Mouse (Mus musculus) hindbrain, embryonic 13.5 days (tissue): ENCODE data around the gene Trim62. TPM values are rescaled to one million over a fixed set of nuclear protein-coding genes. Genes with fewer than 3 reads are reported as not detected.

ENCODE experiments used
- ATAC-seq: fragments of 200-750 bp; cut with Nextera tagmentation; 2 replicates; pipeline ENCODE4 v1.8.0; 2017; ENCODE audit warnings: moderate TSS enrichment; ENCODE audit not compliant: low FRiP score
- H3K27ac ChIP-seq: fragments of 300-500 bp; sonication (generic); 2 replicates; pipeline ENCODE4 v1.5.1; 2015; ENCODE audit warnings: inconsistent platforms, mild to moderate bottlenecking, moderate library complexity
- H3K27me3 ChIP-seq: fragments of 300-500 bp; sonication (generic); 2 replicates; pipeline ENCODE4 v1.6.1; 2015; ENCODE audit warnings: mild to moderate bottlenecking, inconsistent platforms
- H3K36me3 ChIP-seq: fragments of 300-500 bp; sonication (generic); 2 replicates; pipeline ENCODE4 v1.6.1; 2015; ENCODE audit warnings: mild to moderate bottlenecking, inconsistent platforms
- H3K4me1 ChIP-seq: fragments of 300-500 bp; sonication (generic); replicated peaks from 2 replicates; pipeline ENCODE4 v1.6.1; 2015; ENCODE audit warnings: inconsistent platforms
- H3K4me2 ChIP-seq: fragments of 300-500 bp; sonication (generic); 2 replicates; pipeline ENCODE4 v1.6.1; 2015; ENCODE audit warnings: inconsistent platforms, mild to moderate bottlenecking, moderate library complexity
- H3K4me3 ChIP-seq: fragments of 300-500 bp; sonication (generic); 2 replicates; pipeline ENCODE4 v1.5.1; 2015; ENCODE audit warnings: mild to moderate bottlenecking, inconsistent platforms
- H3K9ac ChIP-seq: fragments of 300-500 bp; sonication (generic); 2 replicates; pipeline ENCODE4 v1.6.1; 2015; ENCODE audit warnings: mild to moderate bottlenecking, inconsistent platforms
- H3K9me3 ChIP-seq: fragments of 300-500 bp; sonication (generic); 2 replicates; pipeline ENCODE4 v1.6.1; 2016; ENCODE audit warnings: inconsistent platforms
- WGBS: fragments of 180-500 bp; shearing (Covaris S2); methylation state at CpG from one replicate; pipeline ENCODE4 v1.1.7; 2015; 5-methylcytosine and 5-hydroxymethylcytosine counted together
- polyA plus RNA-seq: library from polyadenylated mRNA; unstranded; fragments of >200 nt; fragmentation: Nextera tagmentation; extraction: Ambion mirVana; gene quantifications from 2 replicates; pipeline ENCODE4 v1.2.1, GENCODE M21; 2015

The Trim62 gene
- polyA plus RNA-seq, 1 experiment from 2014 or later = 20.0 TPM

DNA sequence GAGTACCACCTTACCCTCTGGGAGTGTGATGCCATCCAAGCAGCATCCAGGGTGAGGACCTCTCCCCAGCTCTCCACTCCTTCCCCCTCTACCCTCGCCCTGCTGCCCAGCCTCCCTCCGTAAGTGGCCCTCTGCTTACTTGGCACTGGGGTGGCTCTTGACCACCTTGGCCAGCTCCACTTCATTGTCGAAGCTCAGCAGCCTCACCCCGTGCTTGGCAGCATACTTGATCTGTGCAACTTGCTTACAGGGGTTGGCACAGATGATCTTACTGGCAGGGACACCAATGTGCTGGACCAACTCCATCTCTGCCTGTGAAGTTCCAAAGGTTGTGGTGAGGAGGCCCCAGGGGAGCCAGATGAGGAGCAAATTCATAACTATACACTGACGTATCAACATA is 67.1 kb downstream of the Trim62 start:
- Histone ChIP-seq H3K9ac (0 out of 2 replicates have a peak overlapping the region, but pooled peaks have one; percentile 19), H3K4me3 (no peak overlapping the region), H3K27me3 (0 out of 2 replicates have a peak, but pooled peaks cover under 1% of the 10 kb centered on the region), H3K9me3 (no peaks in the 10 kb centered on the region), H3K4me1 (peaks cover 21% of the 10 kb centered on the region), H3K4me2 (no peak overlapping the region), H3K36me3 (no peaks in the 10 kb centered on the region), H3K27ac (no peak overlapping the region)
- ATAC-seq = no peak
- WGBS = 86% methylated on average over 5 of the region's 5 CpGs

GRCm38 (mm10) chr4:128953851-128954250 is 70.5 kb downstream of the Trim62 start:
- Histone ChIP-seq H3K4me1 (peaks cover 36% of the 10 kb centered on the region), H3K4me2 (no peak overlapping the region), H3K27ac (no peak overlapping the region), H3K9me3 (no peaks in the 10 kb centered on the region), H3K27me3 (0 out of 2 replicates have a peak, but pooled peaks cover 3% of the 10 kb centered on the region), H3K9ac (no peak overlapping the region), H3K4me3 (no peak overlapping the region), H3K36me3 (no peaks in the 10 kb centered on the region)
- ATAC-seq = no peak
- WGBS = 80% methylated on average over 5 of the region's 5 CpGs

- peak overlapping the region; percentile 55; the same call in 1 of the 2 replicates for H3K27ac ChIP-seq
- WGBS = 43% methylated on average over 11 of the region's 11 CpGs
- H3K4me3 ChIP-seq = no peak overlapping the region
- no peak overlapping the region for H3K4me2 ChIP-seq
- no peaks in the 10 kb centered on the region for H3K9me3 ChIP-seq
- peaks cover 16% of the 10 kb centered on the region; the same call in 1 of the 2 replicates for H3K27me3 ChIP-seq
- no peaks in the 10 kb centered on the region for H3K36me3 ChIP-seq
- H3K4me1 ChIP-seq = peaks cover 61% of the 10 kb centered on the region
- no peak; the same call in 1 of the 2 replicates for ATAC-seq
- H3K9ac ChIP-seq = no peak overlapping the region
Observed at GRCm38 (mm10) chr4:128957155-128957911, 74.0 kb downstream of the Trim62 start.

DNA sequence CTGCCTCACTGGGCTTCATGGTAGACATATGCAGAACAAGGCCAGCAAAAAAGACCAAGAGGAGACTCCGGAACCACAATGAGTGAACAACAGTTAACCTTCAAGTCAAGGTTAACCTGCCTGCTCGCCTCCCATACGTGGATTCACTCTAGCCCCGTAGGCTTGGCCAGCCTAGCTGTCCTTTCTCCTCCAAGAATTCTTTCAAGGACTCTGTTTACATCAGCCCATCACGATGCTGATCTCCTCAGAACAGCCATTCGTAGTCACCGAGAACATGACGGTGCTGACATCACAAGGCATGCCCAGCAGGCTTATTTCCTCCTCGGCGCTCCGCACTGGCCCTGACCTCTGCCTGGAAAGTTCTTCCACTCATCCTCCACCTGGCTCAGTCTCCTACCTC is 74.8 kb downstream of the Trim62 start:
- Histone ChIP-seq H3K9me3 (no peaks in the 10 kb centered on the region), H3K9ac (no peak overlapping the region), H3K4me1 (peaks cover 66% of the 10 kb centered on the region), H3K27ac (peak overlapping the region; percentile 55; the same call in 1 of the 2 replicates), H3K4me2 (no peak overlapping the region), H3K36me3 (no peaks in the 10 kb centered on the region), H3K27me3 (peaks cover 16% of the 10 kb centered on the region; the same call in 1 of the 2 replicates), H3K4me3 (no peak overlapping the region)
- WGBS = 83% methylated on average over 11 of the region's 11 CpGs
- no peak for ATAC-seq

DNA sequence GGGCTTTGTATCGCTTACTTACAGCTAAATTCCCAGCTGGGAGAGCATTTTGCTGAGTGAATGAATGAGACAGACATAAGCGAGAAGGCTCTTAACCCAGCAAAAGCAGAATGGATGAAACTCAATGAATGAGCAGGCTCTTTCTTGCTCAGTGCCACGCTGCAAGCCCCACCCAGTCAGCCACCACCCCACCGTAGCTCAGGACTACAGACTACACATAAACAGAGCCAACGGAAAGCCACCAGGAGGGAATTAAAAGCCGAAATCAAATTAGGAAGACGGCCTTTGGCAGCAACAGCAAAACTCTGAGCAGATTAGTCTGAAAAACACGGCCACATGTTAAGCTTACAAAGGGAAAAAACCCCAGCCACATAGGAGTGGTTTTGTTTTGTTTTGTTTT is 75.5 kb downstream of the Trim62 start:
- Histone ChIP-seq H3K36me3 (no peaks in the 10 kb centered on the region), H3K27me3 (peaks cover 18% of the 10 kb centered on the region; the same call in 1 of the 2 replicates), H3K9me3 (no peaks in the 10 kb centered on the region), H3K4me3 (no peak overlapping the region), H3K4me1 (peaks cover 64% of the 10 kb centered on the region), H3K27ac (no peak overlapping the region), H3K9ac (no peak overlapping the region), H3K4me2 (no peak overlapping the region)
- 63% methylated on average over 8 of the region's 8 CpGs for WGBS
- no peak for ATAC-seq

- Histone ChIP-seq H3K9me3 (no peaks in the 10 kb centered on the region), H3K4me1 (peaks cover 63% of the 10 kb centered on the region), H3K4me2 (no peak overlapping the region), H3K9ac (no peak overlapping the region), H3K27ac (no peak overlapping the region), H3K27me3 (peaks cover 24% of the 10 kb centered on the region), H3K4me3 (no peak overlapping the region), H3K36me3 (no peaks in the 10 kb centered on the region)
- ATAC-seq = no peak
- 86% methylated on average over 17 of the region's 17 CpGs for WGBS
Observed at GRCm38 (mm10) chr4:128959676-128960075, 76.3 kb downstream of the Trim62 start.

Other genes with a start within 250 kb of the Trim62 start
- 31.3 and 35.8 TPM in 2 replicates for gene Phc2, start 228.9 kb upstream of the Trim62 start, polyA plus RNA-seq
- gene A3galt2, start 128.2 kb upstream of the Trim62 start, polyA plus RNA-seq = 0.38 and 0.53 TPM in 2 replicates
- gene Zfp362, start 77.5 kb upstream of the Trim62 start, polyA plus RNA-seq = 36.9 and 39.0 TPM in 2 replicates
- gene Azin2, start 78.9 kb downstream of the Trim62 start, polyA plus RNA-seq = 18.4 and 19.9 TPM in 2 replicates
- gene Ak2, start 108.4 kb downstream of the Trim62 start, polyA plus RNA-seq = 90.4 and 92.7 TPM in 2 replicates
- gene Rnf19b, start 174.7 kb downstream of the Trim62 start, polyA plus RNA-seq = 25.1 and 25.3 TPM in 2 replicates
- gene Tmem54, start 222.0 kb downstream of the Trim62 start, polyA plus RNA-seq = not detected in 2 replicates
- gene Hpca, start 238.5 kb downstream of the Trim62 start, polyA plus RNA-seq = 36.3 and 39.7 TPM in 2 replicates